Mouse (Mus musculus) urinary bladder, postnatal 36 days (tissue): Measurements from ENCODE around the gene Ispd.

Experiments
- DNase-seq, 2 experiments: peaks; one replicate each; pipeline ENCODE4 v3.0.0; 2022; ENCODE audit warnings: low spot score in 2 of 2, mixed read lengths in 1 of 2

Ispd gene

DNA sequence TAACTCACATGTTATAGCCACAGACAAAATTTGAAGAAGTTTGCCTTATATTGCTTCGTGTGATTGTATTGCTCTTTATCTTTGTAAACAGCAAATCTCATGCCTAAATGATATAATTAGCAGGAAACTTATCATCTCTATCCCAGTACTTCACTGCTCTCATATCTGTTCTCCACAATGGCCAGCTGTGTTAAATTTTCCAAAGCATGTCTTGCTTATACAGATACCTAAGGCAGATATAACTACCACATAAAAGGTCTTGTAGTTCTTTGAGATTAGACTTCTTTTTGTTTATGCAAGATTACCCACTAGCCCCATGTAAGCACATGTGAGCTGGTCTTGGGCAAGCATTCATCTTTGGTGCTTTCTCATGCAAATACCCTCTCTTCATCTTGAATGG is 327.6 kb downstream of the Ispd start:
- DNase-seq, result no peak

DNA sequence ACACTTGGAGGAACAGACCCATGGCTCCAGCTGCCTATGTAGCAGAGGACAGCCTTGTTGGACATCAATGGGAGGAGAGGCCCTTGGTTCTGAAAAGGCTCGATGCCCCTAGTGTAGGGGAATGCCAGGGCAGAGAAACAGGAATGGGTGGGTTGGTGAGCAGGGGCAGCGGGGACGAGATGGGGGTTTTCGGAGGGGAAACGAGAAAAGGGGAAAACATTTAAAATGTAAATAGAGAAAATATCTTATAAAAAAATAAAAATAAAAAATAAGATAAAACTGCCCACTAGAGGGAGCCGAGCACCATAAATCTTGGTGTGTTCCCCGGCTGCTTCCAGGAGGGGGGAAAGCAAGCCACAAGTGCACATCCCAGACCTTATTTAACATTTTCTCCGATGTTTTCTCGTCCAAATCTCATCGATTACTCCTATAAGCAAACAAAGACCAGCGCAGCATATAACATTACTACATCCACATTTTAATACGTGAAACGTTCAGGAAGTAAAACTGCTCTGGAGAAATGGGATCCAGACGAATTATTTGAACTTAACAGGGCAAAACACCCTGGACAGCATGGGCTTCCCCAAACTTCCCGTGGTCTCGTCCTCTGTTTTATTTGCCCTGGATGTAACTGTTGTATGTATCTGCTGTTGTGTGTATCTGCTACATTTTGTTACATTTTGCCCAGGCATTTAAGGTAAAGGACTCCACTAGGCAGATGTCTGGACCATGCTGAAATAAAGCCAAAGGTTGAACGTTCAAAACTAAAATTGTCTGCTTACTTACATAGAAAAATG is 332.8 kb downstream of the Ispd start:
- DNase-seq, result peak in 1 of 2 experiments; percentile 3

DNA sequence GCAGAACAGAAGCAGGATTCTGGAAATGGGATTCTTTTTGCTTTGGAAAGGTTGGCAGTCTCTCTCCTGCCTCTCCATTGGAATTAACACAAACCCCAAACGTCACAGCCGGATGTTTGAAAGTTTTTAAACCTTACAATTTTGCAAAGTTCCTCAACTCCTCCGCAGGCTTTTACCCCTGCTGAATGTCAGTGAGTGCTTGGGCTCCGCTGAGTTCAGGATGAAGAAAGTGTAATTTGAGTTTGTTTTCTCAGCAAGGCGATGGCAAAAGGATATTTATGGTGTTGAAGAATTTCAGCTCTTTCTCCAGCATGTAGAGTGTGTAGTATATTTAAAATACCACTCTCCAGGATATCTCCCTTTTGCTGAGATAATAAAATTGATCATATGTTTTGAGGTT is 336.3 kb downstream of the Ispd start:
- no peak for DNase-seq

DNA sequence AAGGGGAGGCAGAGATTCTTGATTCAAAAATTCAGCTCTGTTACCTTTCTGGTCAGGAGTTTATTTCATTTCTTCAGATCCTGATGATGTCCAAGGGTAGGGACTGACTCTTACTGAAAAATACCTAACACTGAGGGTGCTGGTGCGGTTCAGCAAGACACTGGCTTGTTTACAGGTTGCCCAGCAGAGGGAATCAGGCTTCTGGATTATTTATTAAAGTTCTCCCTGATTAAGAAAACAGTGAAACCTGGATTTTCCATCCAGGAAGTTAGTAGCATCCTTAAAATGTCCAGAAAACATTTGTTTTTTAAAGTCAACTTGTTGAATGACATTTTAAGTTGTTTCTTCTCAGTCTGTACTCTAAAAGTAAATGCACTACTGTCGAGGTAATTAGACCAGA is 337.2 kb downstream of the Ispd start:
- no peak for DNase-seq

DNA sequence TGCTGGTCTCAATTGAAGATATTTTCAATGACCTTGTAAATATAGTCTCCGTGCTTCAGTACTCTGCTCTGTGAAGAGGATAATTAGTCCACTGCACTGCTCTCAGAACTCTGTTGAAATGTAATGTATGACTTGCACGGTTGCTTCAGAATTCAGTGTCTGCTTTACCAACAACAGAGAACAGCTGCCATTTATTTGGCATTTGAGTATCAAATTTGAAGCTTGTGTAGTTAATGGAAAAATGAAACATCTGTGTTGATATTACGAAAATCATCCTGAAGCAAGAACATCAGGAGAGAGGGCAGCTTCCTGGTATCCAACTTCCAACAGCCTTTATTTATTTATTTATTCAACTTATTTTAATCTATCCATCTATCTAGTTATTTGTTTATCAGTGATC is 337.8 kb downstream of the Ispd start:
- DNase-seq, result no peak

DNA sequence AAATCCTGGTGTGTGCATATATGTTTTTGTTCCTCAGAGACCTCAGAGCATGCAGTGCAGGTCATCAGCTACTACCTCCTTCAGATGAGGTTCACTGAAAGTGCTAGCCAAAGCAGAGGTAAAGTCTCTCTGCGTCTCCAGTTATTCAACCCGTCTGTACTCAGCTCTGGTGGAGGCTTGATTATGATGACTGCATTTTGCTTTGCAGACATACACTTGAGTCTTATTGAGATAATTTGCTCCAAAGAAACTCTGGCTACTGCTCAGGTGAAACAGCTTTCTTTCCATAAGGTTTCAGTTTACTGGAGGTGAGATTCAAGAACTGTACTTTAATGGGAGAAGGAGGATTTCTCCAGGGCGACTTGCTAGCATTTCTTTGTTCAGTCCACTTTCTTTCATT is 339.5 kb downstream of the Ispd start:
- DNase-seq, result no peak

GRCm38 (mm10) chr12:36721223-36721622 is 340.0 kb downstream of the Ispd start:
- DNase-seq, result no peak

- DNase-seq, result no peak
Measured at GRCm38 (mm10) chr12:36722754-36723153, 341.5 kb downstream of the Ispd start.

DNA sequence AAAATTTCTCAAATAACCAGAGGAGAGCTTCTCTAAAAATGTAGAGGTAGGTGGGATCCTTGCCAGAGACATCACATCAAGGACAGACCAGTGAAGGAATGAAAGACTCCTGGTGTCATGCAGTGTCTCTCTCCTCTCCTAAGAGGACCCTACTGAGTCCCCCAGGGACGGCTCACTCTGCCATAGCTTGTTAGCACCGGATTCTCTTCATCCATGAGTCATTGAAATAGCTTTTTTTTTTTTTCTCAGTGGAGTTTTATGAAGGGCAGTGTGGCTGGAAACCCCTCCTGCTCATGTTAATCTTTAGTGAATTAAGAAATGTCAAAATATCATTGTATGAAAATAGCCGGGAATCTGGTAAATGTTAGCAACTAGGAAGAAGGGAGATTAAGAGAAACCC is 342.1 kb downstream of the Ispd start:
- DNase-seq, result no peak

DNA sequence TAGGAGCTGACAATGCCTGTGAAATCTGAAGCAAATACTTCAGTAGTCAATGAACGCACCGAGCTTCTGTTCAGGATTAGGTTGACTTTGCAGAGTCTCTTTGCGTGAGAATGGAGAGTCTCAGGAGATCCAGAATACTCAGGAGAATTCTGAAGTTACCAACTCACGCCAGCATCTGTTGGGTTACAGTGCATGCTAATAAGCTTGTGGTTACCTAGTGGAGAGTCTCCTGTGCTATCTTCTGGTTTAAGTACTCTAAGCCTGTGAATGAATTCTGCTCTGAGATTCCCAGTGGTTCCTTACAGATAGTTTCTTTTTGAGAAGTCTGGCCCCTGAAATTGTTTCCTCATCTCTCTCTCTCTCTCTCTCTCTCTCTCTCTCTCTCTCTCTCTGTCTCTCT is 343.0 kb downstream of the Ispd start:
- DNase-seq, result no peak

- DNase-seq, result no peak
Measured at GRCm38 (mm10) chr12:36725250-36725649, 344.0 kb downstream of the Ispd start.

DNA sequence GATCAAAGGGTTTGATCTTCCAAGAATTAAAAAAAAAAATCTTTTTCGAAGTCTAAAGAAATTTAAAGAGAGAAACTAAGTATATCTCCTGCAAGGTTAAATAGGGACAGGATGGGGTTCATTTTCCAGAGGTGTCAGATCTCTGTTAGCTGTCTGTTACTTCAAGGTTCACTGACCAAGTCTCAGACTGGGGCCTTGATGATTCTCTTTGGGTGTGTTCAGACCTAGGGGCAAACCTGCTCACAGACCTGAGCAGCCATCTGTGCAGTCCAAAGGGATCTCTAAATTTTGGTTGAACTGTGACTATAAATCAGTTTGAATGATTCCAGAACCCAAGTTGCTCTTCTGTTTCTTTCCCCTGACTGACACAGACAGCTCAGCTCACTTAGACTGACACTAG is 344.8 kb downstream of the Ispd start:
- DNase-seq, result no peak

- DNase-seq, result no peak
Measured at GRCm38 (mm10) chr12:36733673-36734371, 352.6 kb downstream of the Ispd start.
